Mouse (Mus musculus) adrenal gland, postnatal 36 days (tissue): ENCODE measurements at regions not wholly inside any gene's neighbourhood (a gene's known extent, or its start where the extent isn't known, plus 50 kb on each side); places are given as distances from the start of the nearest gene placed in this dataset.
A peak's percentile ranks its signal among the peaks of the same experiment; 100 is the strongest.

Experiments
- DNase-seq, 2 experiments: peaks; one replicate each; pipeline ENCODE4 v3.0.0; 2021; ENCODE audit warnings: mixed read lengths in 1 of 2

DNA sequence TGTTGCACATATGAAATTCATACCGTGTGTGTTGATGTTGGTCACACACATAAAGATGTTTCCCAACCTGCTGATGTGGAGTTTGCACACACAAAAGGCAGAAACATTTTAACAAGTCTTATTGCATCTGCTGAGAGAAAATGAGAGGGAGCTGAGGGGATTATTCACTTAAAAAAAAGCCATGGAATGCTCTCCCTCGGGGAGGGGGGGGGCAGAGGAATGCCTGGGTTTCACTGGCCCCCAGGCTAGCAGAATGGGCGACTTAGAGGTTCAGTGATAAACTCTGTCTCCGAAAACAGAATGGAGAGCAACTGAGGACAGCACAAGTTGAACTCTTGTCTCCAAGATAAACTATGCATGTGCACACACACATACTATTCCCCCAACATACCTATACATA lies 392.4 kb upstream of the Id4 start:
- DNase-seq, result no peak

DNA sequence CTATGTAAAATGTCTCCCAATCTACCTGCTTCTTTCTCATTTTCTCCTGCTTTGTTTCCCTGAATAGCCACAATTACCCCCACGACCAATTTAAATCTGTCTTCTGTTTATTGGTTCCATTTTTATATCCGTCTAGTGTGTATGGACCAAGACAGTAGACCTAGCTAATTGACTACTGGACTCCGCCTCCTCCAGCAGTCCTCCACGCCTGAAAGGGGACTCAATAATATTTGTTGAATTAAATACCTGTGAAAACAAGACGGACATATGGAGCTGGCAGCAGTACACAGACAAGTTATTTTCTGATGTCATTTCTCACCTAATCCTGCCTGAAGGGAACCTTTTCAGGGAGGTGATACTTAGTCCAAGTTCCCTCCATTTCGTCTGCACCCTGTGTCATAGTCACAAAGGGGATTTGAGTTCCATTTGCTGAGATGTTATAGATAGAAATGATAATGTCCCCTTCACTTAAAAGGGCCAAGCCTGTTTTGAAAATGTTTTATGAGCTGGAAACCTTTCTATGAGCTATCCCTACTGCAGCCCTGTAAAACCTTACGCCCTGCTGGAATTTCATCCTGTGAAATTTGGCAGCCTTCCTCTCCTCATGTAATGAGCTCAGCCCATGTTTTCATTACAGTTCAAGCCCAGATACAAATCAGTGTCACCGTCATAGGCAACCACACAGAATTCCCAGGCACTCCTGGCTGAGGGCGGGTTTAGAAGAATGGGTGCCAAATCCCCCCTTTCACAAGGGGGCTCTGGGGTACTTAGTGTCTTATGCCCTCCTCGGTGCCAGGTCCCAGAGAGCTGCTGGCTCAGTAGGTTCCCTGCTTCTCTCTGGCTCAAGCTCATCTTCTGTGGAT lies 391.1 kb upstream of the Id4 start:
- no peak for DNase-seq

DNA sequence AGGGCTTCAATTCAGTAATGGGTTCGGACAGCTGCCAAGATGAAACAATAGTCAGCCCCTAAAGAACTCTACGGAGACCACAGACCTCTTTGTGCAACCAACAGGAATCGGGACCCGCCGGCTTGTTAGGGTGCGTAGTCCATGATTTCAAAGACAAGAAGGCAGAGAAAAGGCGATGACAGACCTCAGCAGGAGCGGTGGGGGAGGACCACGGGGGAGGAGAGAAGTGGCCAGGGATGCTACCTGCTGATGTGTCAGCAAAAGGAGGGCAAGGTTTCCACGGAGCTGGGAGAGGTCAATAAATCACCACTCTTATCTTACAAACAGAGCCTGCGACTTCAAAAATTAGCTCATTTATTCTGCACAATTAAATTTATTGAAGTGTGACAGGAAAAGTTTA lies 388.4 kb upstream of the Id4 start:
- DNase-seq, result no peak

GRCm38 (mm10) chr13:47892569-47892968 lies 368.5 kb upstream of the Id4 start:
- DNase-seq, result no peak

- DNase-seq, result peak; percentile 46 to 63
Measured at GRCm38 (mm10) chr13:47894331-47894730, 366.7 kb upstream of the Id4 start.

DNA sequence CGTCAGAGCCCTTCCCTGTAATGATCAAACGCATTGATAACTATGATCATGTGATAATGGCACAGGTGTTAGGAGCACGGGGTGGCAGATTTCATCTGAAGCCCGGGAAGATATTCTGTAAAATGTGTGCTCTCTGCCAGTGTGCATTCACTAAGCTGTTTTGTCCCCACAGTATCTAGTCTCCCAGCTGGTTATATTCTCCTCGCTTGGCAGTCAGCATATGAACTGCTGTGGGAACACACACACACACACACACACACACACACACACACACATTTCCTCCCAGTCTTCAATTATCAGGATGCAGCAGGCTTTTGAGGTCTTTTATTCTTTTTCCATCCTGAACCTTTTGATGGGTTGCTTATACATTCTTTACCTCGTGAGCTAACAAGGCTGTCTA lies 365.8 kb upstream of the Id4 start:
- DNase-seq, result no peak

DNA sequence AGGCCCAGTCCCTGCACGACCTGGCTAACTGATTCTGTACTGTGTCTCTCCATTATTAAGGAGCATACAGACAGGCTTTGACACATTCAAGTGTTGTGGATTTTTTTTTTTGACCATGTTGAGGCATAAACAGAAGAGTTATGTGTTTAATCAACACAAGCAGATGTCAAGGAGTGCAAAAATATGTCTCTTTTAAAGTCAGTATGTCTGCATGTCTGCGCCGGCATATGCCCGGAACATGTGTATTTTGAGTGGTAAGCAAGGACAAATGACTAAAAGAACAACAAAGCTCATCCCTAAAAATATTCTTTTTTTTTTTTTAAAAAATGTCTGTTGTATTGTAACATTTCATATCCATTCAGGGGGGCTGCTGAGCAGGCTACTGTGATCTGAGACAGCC lies 364.4 kb upstream of the Id4 start:
- DNase-seq, result no peak

DNA sequence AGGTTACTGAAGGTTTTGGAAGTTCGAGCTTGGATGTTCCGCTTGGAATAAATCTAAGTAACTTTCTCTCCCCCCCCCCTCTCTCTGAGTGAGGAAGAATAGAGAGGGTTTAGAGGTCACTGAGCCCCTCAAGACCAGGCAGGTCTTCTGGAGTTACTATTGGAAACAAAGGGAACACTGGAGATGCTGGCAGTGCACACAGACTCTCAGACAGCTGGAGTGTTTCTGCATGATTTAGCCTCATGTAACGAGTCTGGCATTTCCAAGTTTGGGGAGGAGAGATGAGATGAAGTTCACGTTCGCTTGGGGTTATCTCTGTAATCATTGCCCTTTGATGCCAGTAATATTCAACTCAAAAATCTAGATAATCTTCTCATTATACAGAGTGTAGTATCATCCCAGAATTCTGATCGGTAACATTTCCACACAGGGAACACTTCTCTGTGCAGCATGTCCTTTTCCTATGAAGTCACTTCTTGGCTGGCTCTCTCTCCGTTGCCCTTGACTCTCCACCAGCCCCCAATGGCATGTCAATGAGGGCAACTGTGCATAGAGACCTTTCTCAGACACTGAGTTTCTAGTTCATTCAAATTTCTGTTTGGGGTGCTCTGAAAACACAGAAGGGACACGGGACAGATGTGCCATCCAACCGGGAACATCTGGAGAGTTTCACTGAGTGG lies 351.0 kb upstream of the Id4 start:
- peak; percentile 46 to 68 for DNase-seq

GRCm38 (mm10) chr13:47910531-47910910 lies 350.5 kb upstream of the Id4 start:
- no peak for DNase-seq

DNA sequence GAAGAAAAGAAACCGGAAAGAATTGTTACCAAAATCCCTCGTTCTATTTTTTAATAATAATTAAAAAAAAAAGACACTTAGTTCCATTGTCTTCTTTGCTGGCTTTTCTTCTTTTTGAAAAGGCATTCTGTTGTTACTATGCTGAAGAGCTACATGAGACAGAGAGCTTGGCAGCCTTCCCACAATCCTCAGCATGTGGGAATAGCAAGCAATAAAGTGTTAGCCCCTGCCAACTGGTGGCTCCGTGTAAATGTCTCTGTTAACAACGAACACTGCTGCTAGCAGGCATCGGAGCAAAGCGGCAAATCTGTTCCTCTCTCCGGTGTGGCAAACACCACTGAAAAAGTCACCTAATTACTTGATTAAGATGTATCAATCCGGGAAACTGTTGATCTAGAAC lies 344.6 kb upstream of the Id4 start:
- no peak for DNase-seq

DNA sequence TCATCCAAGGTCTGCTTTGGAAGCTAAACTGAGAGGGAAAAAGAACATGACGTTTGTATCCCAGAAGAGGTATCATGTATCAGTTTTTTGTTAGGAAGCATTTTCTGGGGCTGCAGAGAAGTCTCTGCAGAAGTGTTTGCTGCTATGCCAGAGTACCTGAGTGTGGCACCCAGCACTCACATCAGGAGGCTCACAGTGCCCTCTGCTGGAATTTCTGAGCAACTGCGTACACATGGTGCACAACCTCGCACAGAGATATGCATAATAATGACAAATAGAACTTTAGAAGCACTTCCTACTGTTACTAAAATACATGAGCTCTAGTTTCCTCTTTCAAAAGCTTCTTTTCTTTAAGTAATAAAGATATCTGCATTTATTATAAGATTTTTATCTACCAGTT lies 343.7 kb upstream of the Id4 start:
- DNase-seq, result no peak

- no peak for DNase-seq
Measured at GRCm38 (mm10) chr13:47921044-47921443, 340.0 kb upstream of the Id4 start.

DNA sequence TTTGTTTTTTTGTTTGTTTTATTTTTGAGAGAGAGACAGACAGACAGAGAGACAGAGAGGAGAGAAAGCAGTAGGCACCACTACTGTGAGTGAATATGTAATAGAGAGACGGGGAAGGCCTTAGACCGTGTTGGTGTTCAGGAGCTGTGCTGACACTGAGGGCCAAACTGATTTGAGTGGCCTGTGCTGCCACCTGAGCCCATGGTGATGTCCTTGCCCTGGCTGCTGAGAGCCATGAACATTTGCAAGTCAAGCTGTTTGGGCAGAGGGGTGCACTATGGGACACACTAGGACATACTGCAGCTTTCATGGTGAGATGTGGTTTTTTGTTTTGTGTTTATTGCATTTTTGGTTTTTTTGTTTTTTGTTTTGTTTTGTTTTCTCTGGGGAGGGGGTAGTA lies 320.3 kb upstream of the Id4 start:
- no peak for DNase-seq

DNA sequence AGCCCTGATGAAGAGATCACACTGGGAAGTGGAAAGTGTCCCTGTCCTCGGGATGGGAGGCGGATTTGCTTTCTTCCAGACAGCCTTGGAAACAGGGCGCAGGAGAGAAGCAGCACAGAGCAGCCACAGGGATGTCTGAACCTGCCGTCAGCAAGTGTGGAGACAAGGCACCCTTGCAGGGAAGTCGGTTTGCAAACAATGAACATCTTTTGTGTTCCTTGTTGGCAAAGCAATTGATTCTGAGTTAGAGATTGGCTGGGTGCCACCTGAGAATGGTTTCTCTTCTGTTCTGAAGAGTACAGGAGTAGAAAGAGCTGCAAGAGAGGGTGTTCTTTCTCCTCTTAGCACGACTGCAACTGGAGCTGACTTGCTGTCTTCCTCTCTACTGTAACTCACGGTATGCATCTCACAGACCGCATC lies 318.6 kb upstream of the Id4 start:
- DNase-seq, result peak in 1 of 2 experiments; percentile 3

GRCm38 (mm10) chr13:47943645-47944044 lies 317.4 kb upstream of the Id4 start:
- DNase-seq, result no peak

DNA sequence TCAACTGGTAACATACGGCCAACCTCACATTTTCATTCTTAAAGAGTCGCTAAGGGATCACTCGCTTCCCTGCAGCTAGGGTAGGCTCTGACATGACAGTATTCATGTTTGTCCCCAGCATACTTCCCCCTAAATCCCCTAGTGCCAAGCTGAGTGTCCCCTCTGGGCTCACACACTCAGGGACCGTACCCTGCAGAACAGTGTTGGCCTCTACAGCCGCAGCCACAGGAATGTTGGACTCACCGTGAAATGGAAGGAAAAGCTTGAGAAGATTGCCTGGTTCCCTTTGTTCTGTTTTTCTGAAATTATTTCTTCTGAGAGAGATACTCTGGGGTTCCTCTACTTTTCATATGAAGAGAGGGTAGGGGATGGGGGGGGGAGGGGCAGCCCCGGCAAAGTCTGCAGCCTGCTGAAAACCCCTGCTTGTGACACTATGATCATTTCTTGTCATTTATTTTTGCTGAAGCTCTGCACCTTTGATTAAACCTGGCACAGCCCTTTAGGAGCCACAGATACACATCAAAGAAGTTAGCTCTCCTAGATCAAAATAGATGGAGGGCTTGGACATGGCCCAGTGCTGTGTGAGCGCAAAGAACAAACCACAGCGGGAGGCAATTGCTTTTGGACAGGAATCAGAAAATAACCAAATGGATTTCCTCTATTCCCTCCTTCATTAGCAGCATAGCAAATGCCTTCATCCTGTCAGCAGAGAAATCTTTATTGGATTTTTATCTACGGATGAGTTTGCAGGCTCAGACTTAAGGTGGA lies 312.7 kb upstream of the Id4 start:
- DNase-seq, result no peak

DNA sequence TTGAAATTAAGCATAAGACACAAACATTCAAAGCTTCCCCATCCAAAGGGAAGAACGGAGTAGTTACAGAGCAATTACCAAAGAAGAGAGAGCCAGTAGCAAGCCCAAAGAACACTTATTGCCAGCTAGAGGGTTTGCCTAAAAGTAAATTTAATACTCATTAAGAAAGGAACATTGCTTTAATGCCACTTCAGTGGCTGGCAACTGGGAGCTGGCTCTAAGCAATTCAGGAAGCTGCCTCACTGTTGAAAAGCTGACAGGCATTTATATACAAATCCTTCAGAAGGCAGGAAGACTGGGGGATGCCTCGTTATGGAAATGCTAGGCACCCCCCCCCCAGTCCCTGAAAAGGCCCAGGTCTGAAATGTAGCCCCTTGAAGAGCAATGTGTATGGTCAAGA lies 310.6 kb upstream of the Id4 start:
- no peak for DNase-seq

DNA sequence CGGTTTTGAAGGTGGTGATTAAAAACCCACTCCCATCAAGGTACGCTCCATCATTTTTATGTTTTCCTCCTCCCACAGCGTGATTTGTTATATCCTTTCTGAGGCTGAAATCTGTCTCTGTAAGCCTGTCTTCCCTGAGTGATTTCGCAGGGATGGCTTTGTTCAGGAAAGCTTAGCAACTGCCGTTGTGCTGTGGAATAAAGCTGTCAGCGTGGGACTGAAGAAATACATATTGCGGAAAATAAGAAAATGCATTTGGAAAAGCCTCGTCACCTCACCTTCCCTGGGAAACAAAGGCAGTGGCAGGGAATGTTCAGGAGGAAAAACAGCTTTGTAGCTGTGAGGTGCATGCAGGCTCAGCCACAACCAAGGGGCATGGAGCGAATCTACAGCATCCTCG lies 310.0 kb upstream of the Id4 start:
- no peak for DNase-seq

DNA sequence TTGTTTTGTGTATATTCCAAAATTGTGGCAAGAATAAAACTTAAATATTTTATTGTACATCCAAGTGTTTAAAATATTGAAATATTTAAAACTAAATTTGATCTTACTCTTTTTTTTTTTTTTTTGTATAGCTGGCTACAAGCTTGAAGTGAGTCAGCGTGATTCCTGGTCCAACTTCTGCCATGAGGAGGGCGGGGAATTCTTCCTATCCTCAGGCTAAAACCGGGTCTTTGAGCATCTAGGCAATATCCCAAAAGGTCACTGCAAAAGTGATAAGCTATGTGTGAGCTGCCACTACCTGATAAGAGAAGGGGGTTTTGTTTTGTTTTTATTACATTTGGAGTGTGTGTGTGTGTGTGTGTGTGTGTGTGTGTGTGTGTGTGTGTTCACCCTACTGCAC lies 308.1 kb upstream of the Id4 start:
- DNase-seq, result no peak

DNA sequence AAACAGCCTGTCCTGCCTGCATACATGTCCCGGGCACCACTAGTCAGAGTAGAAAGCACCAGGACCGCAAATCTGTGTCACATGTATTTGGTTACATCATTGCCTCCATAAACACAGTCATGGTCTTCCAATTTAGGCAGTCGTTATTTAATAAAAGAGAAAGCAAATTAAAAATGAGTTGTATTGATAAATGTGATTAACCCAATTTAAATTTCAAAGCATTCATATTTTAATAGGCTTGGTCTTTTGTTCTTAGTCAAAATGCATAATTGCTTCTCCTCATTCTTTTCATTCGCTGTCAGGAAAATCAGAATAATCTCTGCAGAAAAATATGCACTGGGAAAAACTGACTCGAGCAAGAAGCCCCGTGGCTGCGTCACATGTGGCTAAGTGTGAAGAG lies 307.3 kb upstream of the Id4 start:
- no peak for DNase-seq

GRCm38 (mm10) chr13:47955504-47955903 lies 305.5 kb upstream of the Id4 start:
- DNase-seq, result no peak

GRCm38 (mm10) chr13:47957662-47958061 lies 303.4 kb upstream of the Id4 start:
- DNase-seq, result no peak

- no peak for DNase-seq
Measured at GRCm38 (mm10) chr13:47974216-47974615, 286.8 kb upstream of the Id4 start.
